Mouse (Mus musculus): ENCODE measurements around the gene Flt3l. TPM values are rescaled to one million over a fixed set of nuclear protein-coding genes. Genes with fewer than 3 reads are reported as not detected.
A peak's percentile ranks its signal among the peaks of the same experiment; 100 is the strongest.

Gene Flt3l
- polyA plus RNA-seq, 1 experiment from 2014 or later = 2.2 TPM

DNA sequence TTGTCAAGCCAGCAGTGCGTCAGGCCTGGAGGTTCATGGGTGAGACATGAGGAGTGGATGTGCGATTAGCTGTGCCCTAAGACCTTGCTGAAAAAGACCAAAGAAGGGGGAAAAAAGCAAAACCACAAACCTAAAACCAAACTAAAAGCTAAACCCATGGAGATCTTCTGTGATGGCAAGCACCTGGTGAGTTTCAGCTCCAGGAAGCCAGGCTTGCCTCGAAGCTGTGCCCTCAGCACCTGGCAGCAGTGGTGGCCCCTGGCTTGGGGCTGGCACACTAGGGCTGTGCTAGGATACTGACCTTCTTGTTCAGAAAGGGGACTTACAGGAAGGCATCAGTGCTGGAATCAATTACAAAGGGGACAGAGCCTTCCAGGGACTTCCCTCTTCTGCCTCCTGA is 5.1 kb upstream of the Flt3l start:
- H3K4me1 ChIP-seq (ENCODE audit: control insufficient read depth, insufficient read depth, low read length) = no peaks in the 10 kb centered on the region; the same call in 1 of the 2 replicates
- 91% methylated on average over 3 of the region's 3 CpGs for WGBS
- no peak overlapping the region for H3K4me3 ChIP-seq (ENCODE audit: low read depth, low read length)
- no peak for ATAC-seq
- peaks cover 8% of the 10 kb centered on the region; the same call in 1 of the 2 replicates for H3K36me3 ChIP-seq (ENCODE audit: control insufficient read depth, insufficient read depth, low read length)
- H3K9ac ChIP-seq (ENCODE audit: low read depth, low read length) = no peak overlapping the region
- H3K9me3 ChIP-seq (replicated peaks; ENCODE audit: control insufficient read depth, low read length, poor library complexity, severe bottlenecking) = no peaks in the 10 kb centered on the region
- no peak overlapping the region for H3K27ac ChIP-seq (ENCODE audit: low read length)
- H3K4me2 ChIP-seq (ENCODE audit: low read length) = no peak overlapping the region
- H3K27me3 ChIP-seq (ENCODE audit: control insufficient read depth, insufficient read depth, low read depth, low read length) = peaks cover 7% of the 10 kb centered on the region; the same call in 1 of the 2 replicates

DNA sequence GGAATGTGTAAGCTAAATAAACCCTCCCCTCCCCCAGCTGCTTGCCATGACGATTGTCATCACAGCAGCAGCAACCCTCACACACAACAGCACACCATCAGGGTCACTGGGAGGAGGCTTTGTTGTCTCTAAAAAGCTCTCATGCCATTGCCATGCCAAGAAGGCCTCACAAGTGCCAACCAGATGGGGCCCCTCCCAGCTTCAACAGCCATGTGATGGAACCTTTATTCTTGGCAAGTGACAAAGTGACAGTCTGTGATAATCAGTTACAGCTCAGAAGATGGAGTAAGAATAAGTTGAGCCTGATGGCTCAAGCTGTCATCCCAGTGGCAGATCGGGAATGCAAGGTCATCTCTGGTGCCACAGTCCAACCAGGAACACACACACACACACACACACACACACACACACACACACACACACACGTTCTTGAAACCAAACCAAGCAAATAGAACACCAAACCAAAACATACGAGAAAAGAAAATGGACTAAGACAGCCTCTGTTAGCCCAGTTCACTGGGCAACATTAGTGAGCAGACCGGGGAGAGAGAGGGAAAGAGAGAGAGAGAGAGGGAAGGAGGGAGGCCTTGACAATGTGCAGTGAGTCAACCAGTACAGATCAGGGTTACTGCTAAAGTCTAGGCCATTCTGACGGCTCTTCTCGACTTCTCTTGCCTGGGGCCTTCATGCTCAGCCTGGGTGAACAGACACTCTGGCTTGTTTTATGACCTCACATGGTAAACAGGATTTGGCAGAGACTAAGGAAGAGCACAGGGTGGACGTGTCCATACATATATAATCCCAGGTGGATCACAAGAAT is 3.9 kb upstream of the Flt3l start:
- Histone ChIP-seq H3K9me3 (replicated peaks; ENCODE audit: control insufficient read depth, low read length, poor library complexity, severe bottlenecking) (no peaks in the 10 kb centered on the region), H3K9ac (ENCODE audit: low read depth, low read length) (no peak overlapping the region), H3K36me3 (ENCODE audit: control insufficient read depth, insufficient read depth, low read length) (peaks cover 6% of the 10 kb centered on the region; the same call in 1 of the 2 replicates), H3K4me2 (ENCODE audit: low read length) (no peak overlapping the region), H3K4me1 (ENCODE audit: control insufficient read depth, insufficient read depth, low read length) (peaks cover 4% of the 10 kb centered on the region; the same call in 1 of the 2 replicates), H3K27ac (ENCODE audit: low read length) (no peak overlapping the region), H3K27me3 (ENCODE audit: control insufficient read depth, insufficient read depth, low read depth, low read length) (peaks cover 14% of the 10 kb centered on the region), H3K4me3 (ENCODE audit: low read depth, low read length) (no peak overlapping the region)
- 82% methylated on average over 8 of the region's 8 CpGs for WGBS
- no peak for ATAC-seq

DNA sequence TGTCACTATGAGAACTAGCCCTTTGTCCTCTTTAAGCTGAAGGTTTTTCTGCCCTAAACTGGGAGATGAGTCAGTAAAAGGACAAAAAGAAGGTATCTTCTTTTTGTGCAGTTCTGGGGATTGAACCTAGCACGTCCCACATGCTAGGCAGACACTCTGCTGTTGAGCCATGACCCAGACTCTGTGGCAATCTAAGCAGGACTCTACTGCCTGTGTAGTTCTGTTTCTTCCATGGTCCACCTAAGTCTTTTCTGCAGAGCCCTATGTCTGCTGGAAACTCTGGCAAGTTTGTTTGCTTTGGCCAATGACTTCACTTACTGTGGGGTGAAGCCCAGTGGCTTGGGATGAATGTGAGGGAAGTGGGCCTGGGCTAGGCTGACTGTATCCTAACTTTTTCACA is 2.2 kb upstream of the Flt3l start:
- Histone ChIP-seq H3K27ac (ENCODE audit: low read length) (no peak overlapping the region), H3K9ac (ENCODE audit: low read depth, low read length) (no peak overlapping the region), H3K4me3 (ENCODE audit: low read depth, low read length) (no peak overlapping the region), H3K4me1 (ENCODE audit: control insufficient read depth, insufficient read depth, low read length) (peaks cover 4% of the 10 kb centered on the region; the same call in 1 of the 2 replicates), H3K9me3 (replicated peaks; ENCODE audit: control insufficient read depth, low read length, poor library complexity, severe bottlenecking) (no peaks in the 10 kb centered on the region; the same call in 1 of the 2 replicates), H3K27me3 (ENCODE audit: control insufficient read depth, insufficient read depth, low read depth, low read length) (peaks cover 14% of the 10 kb centered on the region), H3K4me2 (ENCODE audit: low read length) (no peak overlapping the region), H3K36me3 (ENCODE audit: control insufficient read depth, insufficient read depth, low read length) (0 out of 2 replicates have a peak, but pooled peaks cover 2% of the 10 kb centered on the region)
- no peak for ATAC-seq
- 65% methylated on average over 1 of the region's 1 CpGs for WGBS

DNA sequence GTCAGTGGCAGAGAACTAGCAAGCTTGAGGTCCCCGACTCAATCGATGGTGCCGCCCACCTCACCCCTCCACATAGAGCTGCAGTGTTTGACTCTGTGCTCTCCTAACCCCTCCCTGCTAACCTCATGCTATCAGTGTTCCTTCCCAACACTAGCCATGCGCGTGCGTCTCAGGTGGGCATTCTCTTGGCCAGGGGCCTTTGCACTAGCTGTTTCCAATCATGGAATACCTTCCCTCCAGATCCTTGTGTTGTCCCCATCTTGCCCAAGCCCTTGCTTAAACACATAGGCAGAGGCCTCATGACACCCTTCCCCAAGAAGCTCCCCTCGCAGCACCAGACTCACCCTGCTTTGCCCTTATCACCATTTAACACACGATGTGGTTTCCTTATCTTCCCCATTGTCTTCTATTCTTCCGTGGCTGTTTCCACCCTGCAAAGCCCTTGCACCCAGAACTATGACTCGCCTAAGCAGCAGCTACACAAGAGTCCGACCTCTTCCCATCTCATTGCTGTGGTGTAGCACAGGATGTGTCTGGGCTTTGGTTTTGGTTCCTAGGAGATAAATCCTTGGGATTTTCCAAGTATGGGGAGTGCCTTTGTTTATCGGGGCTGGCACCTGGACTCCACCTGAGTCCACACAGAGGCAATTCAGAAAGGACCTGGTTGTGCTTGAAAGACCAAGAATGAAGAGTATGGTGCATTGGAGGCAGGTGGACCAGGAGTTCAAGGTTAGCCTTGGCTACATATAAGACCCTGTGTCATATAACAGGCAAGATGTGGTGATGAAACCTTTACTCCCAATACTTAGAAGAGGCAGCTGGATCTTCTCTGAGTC is 1.2 kb upstream of the Flt3l start:
- H3K9ac ChIP-seq (ENCODE audit: low read depth, low read length) = no peak overlapping the region
- no peak overlapping the region for H3K4me3 ChIP-seq (ENCODE audit: low read depth, low read length)
- ATAC-seq = no peak
- H3K27ac ChIP-seq (ENCODE audit: low read length) = no peak overlapping the region
- WGBS = 83% methylated on average over 12 of the region's 12 CpGs
- no peaks in the 10 kb centered on the region for H3K36me3 ChIP-seq (ENCODE audit: control insufficient read depth, insufficient read depth, low read length)
- peaks cover 4% of the 10 kb centered on the region; the same call in 1 of the 2 replicates for H3K4me1 ChIP-seq (ENCODE audit: control insufficient read depth, insufficient read depth, low read length)
- H3K9me3 ChIP-seq (replicated peaks; ENCODE audit: control insufficient read depth, low read length, poor library complexity, severe bottlenecking) = no peaks in the 10 kb centered on the region; the same call in 1 of the 2 replicates
- H3K4me2 ChIP-seq (ENCODE audit: low read length) = no peak overlapping the region
- H3K27me3 ChIP-seq (ENCODE audit: control insufficient read depth, insufficient read depth, low read depth, low read length) = peaks cover 14% of the 10 kb centered on the region

DNA sequence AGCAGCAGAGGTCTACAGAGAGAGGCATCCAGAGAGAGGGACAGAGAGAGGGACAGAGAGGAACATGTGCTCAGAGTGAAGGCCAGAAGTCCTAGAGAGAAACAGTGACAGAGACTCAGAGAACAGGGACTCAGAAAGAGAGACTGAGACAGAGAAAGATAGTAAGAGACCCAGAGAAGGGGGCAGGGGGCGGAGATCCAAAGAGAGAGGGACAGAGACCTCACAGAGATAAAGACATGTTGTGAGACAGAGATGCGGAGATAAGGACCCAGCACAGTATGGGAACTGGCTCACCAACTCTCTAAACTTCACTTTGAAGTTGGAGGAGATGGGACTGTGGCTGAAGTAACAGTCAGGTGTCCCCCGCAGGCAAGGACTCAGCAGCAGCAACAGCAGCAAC is 862 bp downstream of the Flt3l start:
- Histone ChIP-seq H3K27me3 (ENCODE audit: control insufficient read depth, insufficient read depth, low read depth, low read length) (peaks cover 14% of the 10 kb centered on the region), H3K27ac (ENCODE audit: low read length) (no peak overlapping the region), H3K4me3 (ENCODE audit: low read depth, low read length) (no peak overlapping the region), H3K4me2 (ENCODE audit: low read length) (no peak overlapping the region), H3K9ac (ENCODE audit: low read depth, low read length) (peak overlapping the region; percentile 68; the same call in 1 of the 2 replicates), H3K4me1 (ENCODE audit: control insufficient read depth, insufficient read depth, low read length) (peaks cover 4% of the 10 kb centered on the region; the same call in 1 of the 2 replicates), H3K9me3 (replicated peaks; ENCODE audit: control insufficient read depth, low read length, poor library complexity, severe bottlenecking) (no peaks in the 10 kb centered on the region; the same call in 1 of the 2 replicates), H3K36me3 (ENCODE audit: control insufficient read depth, insufficient read depth, low read length) (no peaks in the 10 kb centered on the region)
- WGBS = 85% methylated on average over 3 of the region's 3 CpGs
- ATAC-seq = no peak

DNA sequence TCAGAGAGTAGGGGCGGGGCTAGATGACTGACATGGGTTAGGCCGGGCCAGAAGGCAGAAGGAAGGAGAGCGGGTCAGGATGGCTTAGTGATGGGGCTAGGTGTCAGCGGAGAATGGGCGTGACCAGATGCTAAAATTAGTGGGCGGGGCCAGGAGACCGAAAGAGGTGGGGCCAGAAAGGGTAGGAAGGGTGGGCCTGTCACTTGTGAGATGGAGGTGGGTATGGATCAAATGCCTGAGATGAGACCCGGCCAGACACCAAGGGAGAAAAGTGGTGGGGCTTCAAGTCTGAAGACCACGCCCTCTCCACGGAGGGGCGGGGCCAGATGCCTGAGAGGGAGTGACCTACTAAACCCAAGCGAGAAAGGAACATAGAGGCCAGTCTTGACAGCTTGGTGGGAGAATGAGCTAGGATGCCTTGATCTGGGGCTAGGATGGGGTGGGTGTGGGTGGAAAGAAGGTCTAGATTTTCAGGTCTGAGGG is 1.6 kb downstream of the Flt3l start:
- Histone ChIP-seq H3K4me3 (ENCODE audit: low read depth, low read length) (no peak overlapping the region), H3K27ac (ENCODE audit: low read length) (no peak overlapping the region), H3K27me3 (ENCODE audit: control insufficient read depth, insufficient read depth, low read depth, low read length) (peaks cover 14% of the 10 kb centered on the region), H3K4me1 (ENCODE audit: control insufficient read depth, insufficient read depth, low read length) (peaks cover 6% of the 10 kb centered on the region), H3K9ac (ENCODE audit: low read depth, low read length) (no peak overlapping the region), H3K36me3 (ENCODE audit: control insufficient read depth, insufficient read depth, low read length) (no peaks in the 10 kb centered on the region), H3K4me2 (ENCODE audit: low read length) (no peak overlapping the region), H3K9me3 (replicated peaks; ENCODE audit: control insufficient read depth, low read length, poor library complexity, severe bottlenecking) (no peaks in the 10 kb centered on the region; the same call in 1 of the 2 replicates)
- ATAC-seq = no peak
- WGBS = 5% methylated on average over 12 of the region's 12 CpGs

DNA sequence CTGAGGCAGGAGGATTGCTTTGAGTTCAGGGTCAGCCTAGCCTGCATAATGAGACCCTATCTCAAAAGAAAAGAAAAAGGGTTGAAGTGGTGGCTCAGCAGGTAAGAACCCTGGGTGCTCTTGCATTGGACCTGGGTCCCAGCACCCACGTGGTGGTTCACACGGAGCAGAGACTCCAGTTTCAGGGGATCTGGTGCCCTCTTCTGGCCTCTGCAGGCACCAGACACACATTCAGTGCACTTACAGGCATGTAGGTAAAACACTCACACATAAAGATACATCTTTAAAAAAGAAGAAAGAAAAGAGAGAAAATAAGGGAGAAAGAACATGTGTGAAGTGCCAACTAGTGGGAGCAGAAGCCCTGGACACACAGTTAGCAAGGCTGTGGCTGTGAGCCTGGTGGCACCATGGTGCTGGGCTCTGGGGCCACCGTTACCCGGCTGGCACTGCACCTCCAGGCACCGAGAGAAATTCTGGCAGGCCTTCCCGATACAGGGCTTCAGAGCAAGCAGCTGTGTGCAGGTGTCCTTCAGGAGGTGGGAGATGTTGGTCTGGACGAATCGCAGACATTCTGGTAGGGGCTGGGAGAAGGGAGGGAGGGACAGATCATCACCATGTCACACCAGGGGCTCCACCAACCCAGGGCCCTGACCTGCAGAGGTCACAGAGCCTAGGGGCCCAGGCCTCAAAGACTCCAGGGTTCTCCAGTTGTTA is 2.6 kb downstream of the Flt3l start:
- peaks cover 14% of the 10 kb centered on the region for H3K27me3 ChIP-seq (ENCODE audit: control insufficient read depth, insufficient read depth, low read depth, low read length)
- H3K4me1 ChIP-seq (ENCODE audit: control insufficient read depth, insufficient read depth, low read length) = peaks cover 10% of the 10 kb centered on the region
- H3K4me3 ChIP-seq (ENCODE audit: low read depth, low read length) = no peak overlapping the region
- H3K36me3 ChIP-seq (ENCODE audit: control insufficient read depth, insufficient read depth, low read length) = no peaks in the 10 kb centered on the region
- H3K4me2 ChIP-seq (ENCODE audit: low read length) = no peak overlapping the region
- 74% methylated on average over 8 of the region's 8 CpGs for WGBS
- H3K27ac ChIP-seq (ENCODE audit: low read length) = no peak overlapping the region
- ATAC-seq = no peak
- no peaks in the 10 kb centered on the region; the same call in 1 of the 2 replicates for H3K9me3 ChIP-seq (replicated peaks; ENCODE audit: control insufficient read depth, low read length, poor library complexity, severe bottlenecking)
- no peak overlapping the region for H3K9ac ChIP-seq (ENCODE audit: low read depth, low read length)

DNA sequence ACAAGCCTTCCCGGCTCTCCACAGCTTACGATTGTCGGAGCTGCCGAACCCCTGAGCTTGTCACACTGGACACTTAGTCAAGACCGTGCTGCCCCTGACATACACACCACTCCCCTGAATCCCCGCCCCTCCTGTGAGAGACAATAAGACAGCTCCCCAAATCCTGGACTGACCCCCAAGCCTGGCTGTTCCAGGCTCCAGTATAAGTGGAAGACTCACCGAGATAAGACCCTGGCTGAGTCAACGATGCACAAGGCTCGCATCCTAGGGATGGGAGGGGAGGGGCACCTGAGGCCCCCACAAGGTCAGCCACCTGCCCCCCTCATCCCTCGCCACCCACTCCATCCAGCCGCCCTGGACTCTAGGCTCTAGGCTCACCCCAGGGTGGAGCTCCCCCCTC is 4.4 kb downstream of the Flt3l start:
- 76% methylated on average over 11 of the region's 11 CpGs for WGBS
- Histone ChIP-seq H3K36me3 (ENCODE audit: control insufficient read depth, insufficient read depth, low read length) (peaks cover under 1% of the 10 kb centered on the region; the same call in 1 of the 2 replicates), H3K4me1 (ENCODE audit: control insufficient read depth, insufficient read depth, low read length) (peaks cover 19% of the 10 kb centered on the region), H3K27ac (ENCODE audit: low read length) (no peak overlapping the region), H3K4me2 (ENCODE audit: low read length) (no peak overlapping the region), H3K27me3 (ENCODE audit: control insufficient read depth, insufficient read depth, low read depth, low read length) (peaks cover 7% of the 10 kb centered on the region), H3K9ac (ENCODE audit: low read depth, low read length) (no peak overlapping the region), H3K4me3 (ENCODE audit: low read depth, low read length) (no peak overlapping the region), H3K9me3 (replicated peaks; ENCODE audit: control insufficient read depth, low read length, poor library complexity, severe bottlenecking) (no peaks in the 10 kb centered on the region; the same call in 1 of the 2 replicates)
- ATAC-seq = no peak

Data from midbrain, embryonic 16.5 days (tissue).